Mouse (Mus musculus): ENCODE data around the gene Cep350. TPM values are rescaled to one million over a fixed set of nuclear protein-coding genes. Genes with fewer than 3 reads are reported as not detected.
A peak's percentile ranks its signal among the peaks of the same experiment; 100 is the strongest.
"Not testable (repeated sequence)": the region's sequence is repeated elsewhere in the genome, so short reads cannot be mapped to it uniquely, and the experiment has no call there.

Cep350 gene
- polyA plus RNA-seq, 1 experiment = 32.4 TPM

DNA sequence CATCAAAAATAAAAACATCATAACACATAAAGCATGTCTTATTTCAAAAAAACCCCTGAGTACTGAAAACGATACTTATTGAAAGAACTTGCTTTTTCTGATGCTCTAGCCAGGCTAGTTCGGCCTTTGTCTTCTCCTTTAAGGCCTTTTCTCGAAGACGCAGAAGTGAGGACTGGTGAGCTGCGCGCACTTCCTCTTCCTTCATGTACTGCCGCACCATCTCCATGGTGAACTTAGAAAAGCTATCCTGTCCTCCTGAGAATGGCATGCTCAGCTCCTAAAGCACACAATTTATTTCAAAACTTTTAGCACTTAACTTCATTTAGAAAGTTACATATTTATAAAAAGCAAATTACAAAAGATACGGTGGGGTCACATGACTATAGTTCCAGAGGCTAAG is 71.7 kb downstream of the Cep350 start:
- H3K27ac ChIP-seq (ENCODE audit: insufficient read depth, low read length) = no peak overlapping the region
- no peak for TF ChIP-seq CTCF (IDR thresholded peaks at IDR 0.05; ENCODE audit: borderline replicate concordance, insufficient read depth, low read length)
- no peak for TF ChIP-seq POLR2A (IDR thresholded peaks at IDR 0.05; ENCODE audit: low read depth, low read length)
- no peaks in the 10 kb centered on the region for H3K4me1 ChIP-seq (ENCODE audit: control insufficient read depth, insufficient read depth, low read length)
- no peak overlapping the region for H3K4me3 ChIP-seq (ENCODE audit: insufficient read depth, low read length)

DNA sequence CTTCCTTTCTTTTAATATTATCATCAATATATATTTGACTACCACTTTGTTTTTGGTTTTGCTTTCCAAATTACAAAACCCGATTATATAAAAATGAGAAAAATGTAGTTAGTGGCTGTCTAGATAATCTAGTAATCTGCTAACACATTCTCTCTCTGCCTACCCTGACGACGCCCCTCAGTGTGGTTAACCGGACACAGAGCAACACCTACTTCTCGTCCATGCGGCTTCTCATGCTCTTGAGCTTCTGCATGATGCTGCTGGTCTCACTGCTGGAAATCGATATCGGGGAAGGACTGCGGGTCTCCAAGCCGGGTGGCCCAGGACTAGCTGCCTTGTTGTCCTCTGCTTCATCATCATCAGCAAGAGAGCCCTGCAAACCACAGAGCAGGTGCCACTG is 78.7 kb downstream of the Cep350 start:
- Histone ChIP-seq H3K27ac (ENCODE audit: insufficient read depth, low read length) (no peak overlapping the region), H3K4me1 (ENCODE audit: control insufficient read depth, insufficient read depth, low read length) (no peaks in the 10 kb centered on the region), H3K4me3 (ENCODE audit: insufficient read depth, low read length) (no peak overlapping the region)
- TF ChIP-seq POLR2A (IDR thresholded peaks at IDR 0.05; ENCODE audit: low read depth, low read length) = no peak
- TF ChIP-seq CTCF (IDR thresholded peaks at IDR 0.05; ENCODE audit: borderline replicate concordance, insufficient read depth, low read length) = no peak

DNA sequence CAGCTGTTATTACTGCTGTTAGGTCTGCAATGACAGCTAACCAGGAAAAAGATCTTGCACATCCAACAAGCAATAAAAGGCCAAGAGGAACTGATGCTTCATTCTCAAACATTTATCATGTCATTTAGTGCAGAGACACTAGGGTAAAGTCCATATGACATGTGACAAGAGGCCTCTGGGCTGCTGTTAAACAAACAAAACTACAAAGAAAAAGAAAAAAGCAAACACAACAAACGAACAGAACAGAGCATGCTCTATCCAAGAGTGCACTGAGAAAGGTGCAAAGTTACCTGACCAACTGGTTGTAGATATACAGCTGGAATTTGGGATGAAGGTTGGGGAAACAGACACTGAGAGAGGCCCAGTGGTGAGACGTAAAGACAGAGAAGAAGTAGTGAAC is 86.2 kb downstream of the Cep350 start:
- H3K4me1 ChIP-seq (ENCODE audit: control insufficient read depth, insufficient read depth, low read length) = no peaks in the 10 kb centered on the region
- H3K27ac ChIP-seq (ENCODE audit: insufficient read depth, low read length) = no peak overlapping the region
- H3K4me3 ChIP-seq (ENCODE audit: insufficient read depth, low read length) = no peak overlapping the region
- TF ChIP-seq POLR2A (IDR thresholded peaks at IDR 0.05; ENCODE audit: low read depth, low read length) (no peak), CTCF (IDR thresholded peaks at IDR 0.05; ENCODE audit: borderline replicate concordance, insufficient read depth, low read length) (no peak)

DNA sequence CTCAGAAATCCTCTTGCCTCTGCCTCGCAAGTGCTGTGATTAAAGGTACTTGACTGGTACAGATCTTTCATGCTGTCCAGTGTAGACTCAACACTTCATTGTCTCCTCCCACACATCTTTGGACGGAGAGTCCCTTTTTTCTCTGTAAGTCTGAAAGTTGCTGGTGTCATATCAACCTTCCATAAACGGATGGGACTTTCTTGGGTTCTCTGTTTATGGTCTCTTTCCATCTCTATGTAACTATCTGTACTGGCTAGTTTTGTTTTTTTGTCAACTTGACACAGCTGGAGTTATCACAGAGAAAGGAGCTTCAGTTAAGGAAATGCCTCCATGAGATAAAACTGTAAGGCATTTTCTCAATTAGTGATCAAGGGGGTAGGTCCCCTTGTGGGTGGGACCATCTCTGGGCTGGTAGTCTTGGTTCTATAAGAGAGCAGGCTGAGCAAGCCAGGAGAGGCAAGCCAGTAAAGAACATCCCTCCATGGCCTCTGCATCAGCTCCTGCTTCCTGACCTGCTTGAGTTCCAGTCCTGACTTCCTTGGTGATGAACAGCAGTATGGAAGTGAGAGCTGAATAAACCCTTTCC is 90.3 kb downstream of the Cep350 start:
- H3K4me1 ChIP-seq (ENCODE audit: control insufficient read depth, insufficient read depth, low read length); H3K27ac ChIP-seq (ENCODE audit: insufficient read depth, low read length); H3K4me3 ChIP-seq (ENCODE audit: insufficient read depth, low read length): not testable (repeated sequence)

DNA sequence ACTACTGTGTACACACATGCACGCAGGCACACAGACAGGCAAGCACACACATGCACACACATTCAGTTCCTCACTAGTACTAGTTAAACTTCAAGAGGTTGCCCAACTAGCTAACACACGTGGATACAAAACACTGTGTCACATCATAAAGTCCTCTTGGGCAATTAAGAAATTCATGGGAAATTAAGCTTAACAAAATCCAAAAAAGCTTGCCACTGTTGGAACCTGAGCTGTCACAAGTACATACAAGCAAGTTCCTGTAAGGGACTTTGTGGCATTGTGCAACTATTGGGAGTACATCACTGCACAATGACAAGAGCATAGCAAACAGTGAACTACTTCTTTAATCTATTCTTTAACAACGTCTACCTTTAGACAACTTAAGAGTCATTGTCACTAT is 93.5 kb downstream of the Cep350 start:
- Histone ChIP-seq H3K4me1 (ENCODE audit: control insufficient read depth, insufficient read depth, low read length) (no peaks in the 10 kb centered on the region), H3K4me3 (ENCODE audit: insufficient read depth, low read length) (no peak overlapping the region), H3K27ac (ENCODE audit: insufficient read depth, low read length) (no peak overlapping the region)
- TF ChIP-seq POLR2A (IDR thresholded peaks at IDR 0.05; ENCODE audit: low read depth, low read length) (no peak), CTCF (IDR thresholded peaks at IDR 0.05; ENCODE audit: borderline replicate concordance, insufficient read depth, low read length) (no peak; the same call in 1 of the 2 replicates)

DNA sequence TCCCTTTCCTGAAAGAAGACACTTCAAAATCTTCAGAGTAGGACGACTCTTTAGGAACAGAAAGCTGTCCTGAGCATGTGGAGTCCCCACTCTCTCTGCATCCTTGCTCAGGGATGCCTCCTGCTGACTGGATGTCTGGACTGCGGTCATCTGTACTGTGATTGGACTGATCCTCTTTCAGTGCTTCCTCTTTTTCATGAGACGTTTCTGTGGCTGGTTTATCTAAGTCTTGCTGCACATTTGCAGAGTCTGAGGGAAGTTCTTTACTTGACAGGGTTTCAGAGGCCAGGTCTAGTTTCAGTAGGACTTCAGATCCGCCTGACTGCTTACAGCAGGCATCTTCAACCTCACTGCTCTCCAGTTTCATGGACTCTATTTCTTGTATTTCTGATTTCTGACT is 110.1 kb downstream of the Cep350 start:
- Histone ChIP-seq H3K4me1 (ENCODE audit: control insufficient read depth, insufficient read depth, low read length) (no peaks in the 10 kb centered on the region), H3K4me3 (ENCODE audit: insufficient read depth, low read length) (no peak overlapping the region), H3K27ac (ENCODE audit: insufficient read depth, low read length) (no peak overlapping the region)
- TF ChIP-seq CTCF (IDR thresholded peaks at IDR 0.05; ENCODE audit: borderline replicate concordance, insufficient read depth, low read length) (peak; percentile 46; the same call in 1 of the 2 replicates), POLR2A (IDR thresholded peaks at IDR 0.05; ENCODE audit: low read depth, low read length) (no peak)

DNA sequence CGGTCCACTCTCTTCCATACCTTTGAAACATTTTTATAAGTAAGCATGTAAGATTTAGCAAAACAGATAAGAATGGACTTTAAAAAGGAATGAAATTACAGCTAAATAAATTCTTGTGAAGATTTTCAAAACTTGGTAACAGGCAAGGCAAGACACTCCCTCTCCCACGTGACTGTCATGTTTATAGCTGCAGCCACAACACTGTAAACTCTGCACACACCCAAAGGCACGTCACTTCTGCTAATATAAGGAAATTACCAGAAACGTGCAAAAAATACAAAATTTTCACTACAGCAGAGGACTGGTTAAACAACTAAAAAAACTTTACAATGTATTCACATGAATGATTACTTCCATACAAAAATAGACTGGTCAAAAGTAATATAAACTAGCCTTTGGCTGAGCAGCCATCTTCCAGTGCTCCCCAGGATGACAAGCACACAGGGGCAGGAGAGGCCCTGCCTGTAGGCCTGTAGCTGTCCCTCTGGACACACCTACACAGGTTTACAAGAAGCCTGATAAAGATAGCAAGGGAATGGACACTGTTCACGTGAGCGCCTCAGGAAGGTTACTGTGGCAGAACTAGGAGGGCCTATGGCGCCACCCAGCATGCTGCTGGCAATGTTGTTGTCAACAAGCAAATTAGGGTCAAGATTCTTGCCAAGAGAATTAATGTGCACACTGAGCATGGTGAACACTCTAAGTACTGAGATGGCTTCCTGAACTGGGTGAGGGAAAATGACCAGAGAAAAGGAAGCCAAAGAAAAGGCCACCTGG is 117.9 kb downstream of the Cep350 start:
- no peak overlapping the region for H3K27ac ChIP-seq (ENCODE audit: insufficient read depth, low read length)
- no peak for TF ChIP-seq POLR2A (IDR thresholded peaks at IDR 0.05; ENCODE audit: low read depth, low read length)
- TF ChIP-seq CTCF (IDR thresholded peaks at IDR 0.05; ENCODE audit: borderline replicate concordance, insufficient read depth, low read length) = no peak
- no peak overlapping the region for H3K4me3 ChIP-seq (ENCODE audit: insufficient read depth, low read length)
- no peaks in the 10 kb centered on the region for H3K4me1 ChIP-seq (ENCODE audit: control insufficient read depth, insufficient read depth, low read length)

DNA sequence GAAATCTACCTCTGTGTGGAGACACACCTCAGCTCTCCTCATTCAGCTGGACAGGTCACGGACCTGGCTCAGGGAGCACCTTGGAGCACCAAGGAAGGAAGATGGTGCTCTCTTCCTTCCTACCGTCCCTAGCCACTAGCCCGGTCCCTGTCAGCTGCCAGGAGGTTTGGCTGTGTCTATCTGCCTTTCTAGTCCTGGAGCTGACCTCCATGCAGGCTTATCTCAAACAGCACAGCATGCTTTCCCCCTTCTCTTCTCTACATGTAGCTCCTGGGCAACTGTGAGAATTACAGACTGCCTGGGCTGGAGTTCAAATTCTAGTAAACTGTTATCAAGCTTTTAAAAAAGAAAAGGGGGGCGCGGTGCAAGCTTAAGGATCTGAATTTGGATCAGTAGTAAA is 120.0 kb downstream of the Cep350 start:
- TF ChIP-seq CTCF (IDR thresholded peaks at IDR 0.05; ENCODE audit: borderline replicate concordance, insufficient read depth, low read length) = no peak
- TF ChIP-seq POLR2A (IDR thresholded peaks at IDR 0.05; ENCODE audit: low read depth, low read length) = no peak
- Histone ChIP-seq H3K4me3 (ENCODE audit: insufficient read depth, low read length) (no peak overlapping the region), H3K27ac (ENCODE audit: insufficient read depth, low read length) (no peak overlapping the region), H3K4me1 (ENCODE audit: control insufficient read depth, insufficient read depth, low read length) (no peaks in the 10 kb centered on the region)

DNA sequence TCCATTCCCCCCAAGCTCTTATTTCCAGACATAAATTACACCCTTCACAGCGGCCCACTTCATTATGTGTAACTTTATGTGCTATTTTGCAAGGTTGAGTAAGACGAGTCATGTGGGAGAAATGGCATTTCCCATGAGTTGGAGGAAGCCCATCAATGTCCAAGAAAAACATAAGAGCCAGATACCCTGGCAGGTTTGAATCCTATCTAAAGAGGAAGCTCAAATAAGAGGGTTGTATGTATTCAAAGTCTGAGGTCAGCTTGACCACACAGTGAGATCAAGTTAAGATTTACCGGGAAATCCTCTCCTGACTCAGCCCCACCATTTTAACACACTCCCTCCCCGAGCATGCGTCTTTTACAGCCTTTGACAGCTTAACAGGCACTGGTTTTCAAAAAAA is 128.8 kb downstream of the Cep350 start:
- peaks cover 6% of the 10 kb centered on the region for H3K4me1 ChIP-seq (ENCODE audit: control insufficient read depth, insufficient read depth, low read length)
- no peak overlapping the region for H3K4me3 ChIP-seq (ENCODE audit: insufficient read depth, low read length)
- peak overlapping the region; percentile 25; the same call in 1 of the 2 replicates for H3K27ac ChIP-seq (ENCODE audit: insufficient read depth, low read length)
- no peak for TF ChIP-seq POLR2A (IDR thresholded peaks at IDR 0.05; ENCODE audit: low read depth, low read length)
- no peak for TF ChIP-seq CTCF (IDR thresholded peaks at IDR 0.05; ENCODE audit: borderline replicate concordance, insufficient read depth, low read length)

DNA sequence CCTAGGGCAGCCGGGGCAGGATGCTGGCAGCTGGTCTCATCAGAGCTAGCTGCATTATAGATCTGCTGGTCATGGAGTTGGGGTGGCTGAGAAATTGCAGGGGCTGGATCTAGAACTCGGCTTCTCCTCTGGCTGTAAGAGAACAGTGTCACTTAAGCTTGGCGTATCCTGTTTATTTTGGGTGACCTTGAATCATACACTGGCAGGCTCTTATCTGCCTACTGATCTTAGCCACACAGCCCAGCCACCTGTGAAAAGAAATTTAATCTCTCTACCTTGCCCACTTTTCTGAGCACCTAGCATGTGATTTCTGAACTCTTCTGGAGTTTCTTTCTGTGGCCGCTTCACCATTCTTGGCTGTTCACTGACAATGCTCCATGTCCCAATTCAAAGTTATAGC is 129.5 kb downstream of the Cep350 start:
- H3K27ac ChIP-seq (ENCODE audit: insufficient read depth, low read length) = no peak overlapping the region
- H3K4me1 ChIP-seq (ENCODE audit: control insufficient read depth, insufficient read depth, low read length) = peaks cover 6% of the 10 kb centered on the region
- TF ChIP-seq CTCF (IDR thresholded peaks at IDR 0.05; ENCODE audit: borderline replicate concordance, insufficient read depth, low read length) = no peak
- TF ChIP-seq POLR2A (IDR thresholded peaks at IDR 0.05; ENCODE audit: low read depth, low read length) = no peak
- no peak overlapping the region for H3K4me3 ChIP-seq (ENCODE audit: insufficient read depth, low read length)

Data from embryonic fibroblast, embryonic 13.5 days (primary cell).